Mouse (Mus musculus): ENCODE measurements at regions not wholly inside any gene's neighbourhood (a gene's known extent, or its start where the extent isn't known, plus 50 kb on each side); places are given as distances from the start of the nearest gene placed in this dataset.

DNA sequence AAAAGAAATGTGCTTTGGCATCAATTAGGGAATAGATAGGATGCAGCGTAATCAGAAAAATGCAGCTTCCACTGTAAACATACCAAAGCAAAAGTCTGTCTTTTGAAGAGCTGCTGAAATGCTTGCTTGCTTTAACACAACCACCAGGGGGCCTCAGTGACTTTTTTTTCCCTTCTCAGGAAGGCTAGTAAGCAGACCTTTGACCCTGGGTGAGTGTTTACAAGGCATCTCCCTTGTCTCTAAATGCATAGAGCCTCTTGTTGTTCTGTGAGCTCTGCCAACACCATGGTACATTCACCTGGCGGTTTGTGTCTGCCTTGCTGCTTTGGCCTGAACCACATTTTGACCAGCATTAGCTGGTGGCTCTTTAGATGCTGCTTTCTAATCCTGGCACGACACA is 191.9 kb upstream of the C9orf72 start:
- DNase-seq (ENCODE audit: low spot score): peak; percentile 43

DNA sequence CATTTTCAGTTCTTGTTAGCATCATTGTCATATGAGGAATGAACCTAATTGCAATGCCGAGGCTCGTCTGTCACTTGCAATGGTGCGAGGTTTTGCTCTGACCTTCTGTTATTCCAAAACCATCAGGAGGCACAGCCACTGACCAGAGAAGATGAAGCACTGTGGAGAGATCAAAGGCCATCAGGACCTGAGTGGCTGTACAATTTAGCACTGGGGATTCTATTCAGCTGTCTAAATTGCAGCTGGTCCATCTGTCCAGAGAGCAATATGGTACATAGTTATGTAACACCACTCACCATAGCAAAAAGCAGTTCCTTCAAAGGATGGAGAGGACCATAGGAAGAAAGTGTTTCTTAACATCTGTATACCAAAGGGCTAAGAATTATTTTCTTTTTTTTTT is 187.5 kb upstream of the C9orf72 start:
- DNase-seq (ENCODE audit: low spot score): no peak

DNA sequence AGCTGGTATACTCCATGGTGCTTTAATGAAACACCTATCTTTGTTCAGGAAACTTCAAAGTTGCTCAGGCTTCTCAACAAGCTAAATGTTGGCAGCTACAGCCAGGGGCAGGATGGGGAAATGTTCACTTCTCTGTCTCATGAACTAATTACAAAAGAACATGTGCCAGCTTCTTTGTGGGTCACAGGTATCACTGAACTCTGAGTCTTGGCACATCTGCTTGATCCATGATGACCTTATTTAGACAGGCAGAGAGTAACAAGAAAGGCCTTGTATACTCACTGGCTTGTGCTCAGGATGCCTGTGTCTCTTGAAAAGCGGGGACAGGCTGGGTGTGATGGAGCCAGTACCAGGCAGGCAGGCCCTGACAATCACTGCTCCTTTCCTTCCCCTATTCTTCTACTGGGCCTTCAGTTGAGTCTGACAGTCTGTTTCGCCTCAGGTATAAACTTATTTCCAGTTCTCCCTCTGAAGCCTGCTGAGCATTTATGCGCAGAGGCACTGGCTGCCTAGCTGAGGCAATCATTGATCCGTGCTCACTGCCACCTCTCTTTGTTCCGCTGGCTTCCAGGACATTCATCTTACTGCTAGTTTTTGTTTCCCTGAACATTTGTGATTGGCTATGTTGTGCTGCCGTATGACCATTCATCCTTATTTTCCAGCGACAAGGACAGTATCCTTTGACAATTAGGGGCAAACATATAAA is 179.5 kb upstream of the C9orf72 start:
- DNase-seq (ENCODE audit: low spot score): no peak

DNA sequence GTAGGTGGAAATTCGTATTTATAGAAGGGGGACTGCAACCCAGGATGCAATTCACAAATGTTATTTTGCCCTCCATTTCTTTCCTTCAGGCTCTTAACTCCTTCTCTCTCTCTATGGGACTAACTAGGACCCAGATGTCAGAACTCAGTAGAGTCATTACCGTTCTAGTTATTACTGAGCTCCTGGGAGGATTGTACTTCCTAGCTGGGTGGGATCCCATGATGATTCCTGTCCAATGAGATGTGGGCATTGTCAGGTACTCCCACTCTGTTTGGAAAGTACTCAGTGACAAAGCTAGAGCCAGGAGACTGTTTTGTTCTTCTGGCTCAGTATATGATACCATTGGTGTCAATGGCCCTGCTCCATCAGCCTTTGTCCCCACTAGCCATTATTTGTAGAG is 178.1 kb upstream of the C9orf72 start:
- DNase-seq (ENCODE audit: low spot score): no peak

DNA sequence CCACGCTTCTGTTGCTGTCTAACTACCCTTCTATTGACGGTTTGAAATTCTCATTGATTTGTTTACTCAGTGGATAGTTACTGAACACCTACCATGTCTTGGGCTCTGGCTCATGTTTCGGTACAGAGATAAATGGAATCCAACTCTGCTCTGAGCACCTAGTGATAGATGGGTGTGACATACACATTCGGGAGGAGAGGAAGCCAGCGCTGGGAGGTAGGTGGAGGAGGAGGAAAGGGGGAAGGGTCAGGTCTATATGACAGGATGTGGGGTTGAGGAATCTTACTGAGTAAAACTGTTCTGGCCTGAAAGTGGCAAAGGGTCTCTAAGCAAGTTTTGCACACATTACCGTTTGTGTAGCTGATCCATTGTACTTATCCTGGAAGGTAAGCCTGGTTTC is 177.6 kb upstream of the C9orf72 start:
- no peak for DNase-seq (ENCODE audit: low spot score)

DNA sequence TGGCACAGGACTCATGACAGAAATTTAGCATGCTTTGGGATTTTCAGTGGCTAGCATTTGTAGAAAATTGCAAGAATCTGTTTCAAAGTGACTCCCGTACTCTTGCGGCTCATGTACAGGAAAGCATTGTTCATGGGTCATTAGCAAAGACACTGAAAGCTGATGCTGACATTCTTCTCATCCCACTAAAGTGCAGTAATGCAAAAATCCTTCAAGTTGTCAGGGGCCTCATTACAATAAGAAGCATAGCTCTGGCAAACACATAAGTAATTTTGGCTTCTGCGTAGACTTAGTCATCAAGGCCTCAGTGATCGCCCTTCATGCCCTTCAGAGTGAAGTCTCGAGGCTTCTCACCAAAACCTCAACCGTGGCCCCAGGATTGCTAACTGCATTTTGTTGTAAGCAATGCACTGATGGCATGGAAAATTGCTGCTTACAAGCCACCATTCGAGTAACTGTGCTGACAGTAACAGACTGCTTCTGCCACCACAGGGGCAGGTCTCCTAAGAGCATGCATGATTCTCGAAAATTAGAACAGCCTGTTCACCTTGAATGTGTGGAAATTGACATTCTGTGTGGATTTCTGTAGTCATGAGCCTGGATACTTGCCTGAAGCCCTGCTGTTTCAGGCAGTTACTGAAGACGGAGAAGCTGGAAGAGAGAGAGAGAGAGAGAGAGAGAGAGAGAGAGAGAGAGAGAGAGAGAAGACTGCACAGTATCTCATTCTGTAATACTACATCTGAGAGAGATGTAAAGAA is 176.6 kb upstream of the C9orf72 start:
- DNase-seq (ENCODE audit: low spot score): no peak

DNA sequence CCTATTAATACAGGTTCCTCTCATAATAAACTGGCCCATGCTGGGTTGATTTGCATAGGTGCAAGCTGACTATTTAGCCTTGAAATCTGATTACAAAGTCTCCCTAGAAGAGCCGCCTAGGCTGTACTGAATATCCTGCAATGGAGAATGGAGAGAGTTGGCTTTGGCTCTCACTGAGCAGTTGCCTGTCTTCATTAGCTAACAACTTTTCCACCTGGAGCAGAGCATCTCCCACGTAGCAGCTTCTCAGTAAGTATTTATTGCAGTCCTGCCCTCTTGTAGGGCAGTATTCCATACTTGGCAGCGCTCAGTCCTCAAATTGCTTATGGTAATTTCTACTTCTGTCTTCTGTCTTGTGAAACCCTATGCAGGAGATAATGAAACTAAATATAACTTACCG is 175.8 kb upstream of the C9orf72 start:
- DNase-seq (ENCODE audit: low spot score): no peak

DNA sequence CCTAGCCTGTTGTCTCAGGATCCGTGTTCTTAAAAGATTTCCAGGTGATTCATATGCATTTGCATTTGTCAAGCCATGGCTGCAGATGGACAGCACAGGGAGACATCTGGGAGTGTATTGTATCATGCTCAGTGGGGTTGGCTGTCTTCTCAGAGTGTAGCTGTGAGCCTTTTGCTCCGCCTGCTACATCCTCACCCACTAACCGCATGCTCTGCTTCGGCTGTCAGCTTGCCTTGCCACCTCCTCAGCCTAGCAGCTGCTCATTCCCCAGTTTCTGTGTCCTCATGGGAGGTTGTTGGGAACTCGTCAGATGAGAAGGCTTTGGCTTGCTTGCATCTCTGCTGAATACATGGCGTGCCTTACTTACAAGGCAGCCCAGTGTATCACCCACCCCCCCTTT is 174.5 kb upstream of the C9orf72 start:
- no peak for DNase-seq (ENCODE audit: low spot score)

DNA sequence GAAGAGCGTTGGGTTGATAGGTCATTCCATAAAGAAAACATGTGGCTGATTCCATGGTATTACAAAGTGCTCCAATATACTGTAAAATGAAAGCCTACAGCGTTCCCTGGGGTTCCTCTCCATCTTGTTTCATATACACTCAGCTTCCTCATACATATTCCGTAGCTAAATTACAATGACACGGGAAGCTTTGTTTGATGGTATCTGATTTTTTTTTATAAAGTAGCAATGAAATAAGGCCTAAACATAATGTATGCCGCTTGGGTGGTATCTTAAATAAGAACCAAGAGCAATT is 169.6 kb upstream of the C9orf72 start:
- DNase-seq (ENCODE audit: low spot score): no peak

DNA sequence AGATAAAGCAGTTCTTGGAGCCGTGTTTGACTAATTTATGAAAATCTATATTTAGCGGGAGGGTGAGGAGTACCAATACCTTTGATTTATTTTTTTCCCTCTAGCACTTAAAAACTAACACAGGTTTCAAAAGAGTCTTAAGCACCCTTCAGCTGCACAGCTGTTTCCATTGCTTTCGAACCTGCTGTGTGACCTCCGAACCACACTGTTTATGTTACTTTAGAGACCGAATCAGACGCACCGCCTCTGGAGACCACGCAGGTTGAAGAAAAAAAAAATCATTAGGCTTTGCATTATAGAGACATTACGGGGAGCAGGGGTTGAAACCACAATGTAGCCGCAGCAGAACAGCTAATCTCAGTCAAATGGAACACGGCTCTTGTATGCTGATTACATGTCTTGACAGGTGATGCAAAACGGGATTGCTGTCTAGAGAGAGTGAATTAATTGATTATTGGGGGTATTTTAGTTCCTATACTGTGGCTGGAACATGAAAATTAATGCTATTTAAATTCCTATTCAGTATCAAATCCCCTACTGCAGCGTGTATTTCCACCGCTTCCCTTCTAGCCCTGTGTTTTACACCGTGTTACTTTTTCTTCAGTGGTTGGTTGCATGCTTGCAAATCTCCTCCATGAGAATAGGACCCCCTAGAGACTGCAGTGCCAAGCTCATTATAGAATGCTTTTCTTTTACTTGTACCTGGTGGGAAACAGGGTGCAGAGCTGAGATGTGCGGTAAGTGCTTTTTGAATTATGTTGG is 169.0 kb upstream of the C9orf72 start:
- no peak for DNase-seq (ENCODE audit: low spot score)

DNA sequence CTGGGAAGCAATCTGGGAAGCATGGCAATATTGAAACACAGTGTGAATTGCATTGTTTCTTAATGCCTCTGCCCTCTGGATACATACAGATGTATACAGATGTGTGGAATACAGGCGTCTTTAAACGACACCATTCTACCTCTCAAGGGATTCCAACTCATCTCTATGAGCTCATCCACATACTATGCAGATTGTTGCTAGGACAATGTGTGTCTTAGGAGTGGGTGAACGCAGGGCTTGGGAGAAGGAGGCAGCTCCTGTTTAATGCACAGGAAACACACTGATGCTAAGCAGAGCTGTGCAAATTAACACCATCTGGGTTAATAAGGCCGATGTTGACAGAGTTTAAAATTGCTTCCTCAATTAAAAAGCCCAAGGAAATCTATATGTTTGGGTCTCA is 149.8 kb upstream of the C9orf72 start:
- DNase-seq (ENCODE audit: low spot score): no peak

DNA sequence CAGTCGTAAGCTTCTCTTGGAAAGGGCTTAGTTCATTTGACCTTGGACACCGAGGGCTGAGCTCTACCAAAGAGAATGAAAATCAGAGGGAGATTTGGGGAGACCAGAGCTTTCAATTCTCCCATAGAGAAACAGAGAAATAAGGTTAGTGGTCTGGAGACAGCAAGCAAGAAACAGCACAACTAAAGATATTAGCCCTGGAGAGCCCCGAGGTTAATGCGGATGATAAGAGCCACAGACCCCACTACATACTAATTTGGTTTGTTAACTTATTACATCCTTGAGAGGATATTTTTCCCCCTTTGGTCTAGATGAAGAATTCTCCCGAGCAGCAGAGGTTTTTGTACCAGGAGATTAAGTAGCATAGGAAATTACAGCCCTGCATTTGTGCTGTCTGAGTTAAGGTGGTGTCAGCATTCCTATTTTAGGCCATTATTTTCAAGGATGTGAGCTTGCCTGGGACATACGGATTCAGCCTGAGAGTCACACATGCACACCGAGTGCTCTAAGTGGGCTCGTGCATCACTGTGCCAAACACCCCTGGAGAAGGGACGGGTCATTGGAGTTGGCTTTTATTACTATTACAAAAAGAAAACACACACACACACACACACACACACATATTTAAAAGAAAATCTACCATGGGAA is 147.4 kb upstream of the C9orf72 start:
- no peak for DNase-seq (ENCODE audit: low spot score)

DNA sequence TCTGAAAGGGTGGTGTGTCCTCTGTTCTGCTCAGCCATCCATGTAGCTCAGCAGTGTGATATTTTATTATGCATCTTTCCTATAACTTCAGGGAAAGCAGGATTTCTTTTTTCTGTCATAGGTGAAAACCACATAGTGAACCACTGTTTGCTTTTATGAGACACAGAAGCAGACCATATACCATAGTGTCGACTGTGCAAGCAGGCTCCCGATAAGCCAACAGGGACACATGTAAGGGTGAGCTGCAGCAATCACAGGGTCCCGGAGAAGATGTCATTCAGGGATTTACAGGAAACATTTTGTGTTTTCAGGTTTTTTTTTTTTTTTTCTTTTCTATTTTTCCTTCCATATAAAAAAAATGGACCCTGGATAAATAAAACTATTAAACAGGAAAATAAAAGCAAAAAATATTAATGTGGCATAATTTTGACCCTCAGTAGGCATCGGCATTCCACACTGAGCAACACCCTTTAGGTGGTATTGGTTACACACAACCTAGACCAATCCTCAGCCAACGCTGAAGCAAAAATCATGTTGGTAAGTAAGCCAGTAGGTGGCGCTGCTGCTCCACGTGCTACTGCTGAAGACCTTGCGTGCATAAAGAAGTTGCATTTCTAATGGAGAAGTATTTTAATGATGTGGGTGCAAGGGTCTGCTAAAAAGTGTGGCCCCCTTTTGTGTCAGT is 146.7 kb upstream of the C9orf72 start:
- DNase-seq (ENCODE audit: low spot score): peak; percentile 77

DNA sequence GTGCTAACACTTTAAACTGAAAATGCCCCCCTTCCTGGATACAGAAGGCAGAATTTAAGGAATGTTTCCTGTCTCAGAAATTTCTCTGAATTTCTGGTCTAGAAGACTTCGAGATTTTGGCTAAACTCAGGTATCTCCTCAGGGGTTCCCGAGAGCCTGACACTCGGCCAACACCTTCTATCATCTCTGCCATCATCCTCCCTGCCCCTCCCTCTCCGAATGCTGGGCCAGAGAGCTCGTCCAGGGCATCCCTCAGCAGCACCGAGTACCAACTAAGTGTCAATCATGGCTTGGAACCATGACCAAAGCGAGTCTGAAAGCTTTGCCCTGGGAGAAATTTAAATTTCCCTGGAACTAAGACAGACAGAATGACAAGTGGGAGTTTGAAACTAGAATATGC is 138.2 kb upstream of the C9orf72 start:
- no peak for DNase-seq (ENCODE audit: low spot score)

DNA sequence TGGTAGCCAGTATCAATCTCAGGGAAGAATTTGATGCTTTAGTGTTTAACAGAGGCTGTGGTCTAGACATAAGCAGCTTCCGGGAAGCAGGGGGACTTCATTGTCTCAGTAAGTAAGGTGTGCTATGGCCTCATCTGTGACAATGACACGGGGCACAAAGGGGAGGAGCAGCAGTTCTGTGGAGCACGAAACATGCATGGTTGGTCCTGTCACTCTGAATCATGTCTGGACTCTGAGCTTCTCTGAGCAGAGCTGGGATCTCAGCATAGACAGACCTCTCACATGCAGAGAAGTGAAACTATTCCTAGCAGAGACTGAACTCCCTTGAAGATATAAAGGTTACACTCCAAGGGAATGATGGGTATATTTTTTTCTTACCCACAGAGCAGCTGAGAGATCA is 136.2 kb upstream of the C9orf72 start:
- DNase-seq (ENCODE audit: low spot score): no peak

DNA sequence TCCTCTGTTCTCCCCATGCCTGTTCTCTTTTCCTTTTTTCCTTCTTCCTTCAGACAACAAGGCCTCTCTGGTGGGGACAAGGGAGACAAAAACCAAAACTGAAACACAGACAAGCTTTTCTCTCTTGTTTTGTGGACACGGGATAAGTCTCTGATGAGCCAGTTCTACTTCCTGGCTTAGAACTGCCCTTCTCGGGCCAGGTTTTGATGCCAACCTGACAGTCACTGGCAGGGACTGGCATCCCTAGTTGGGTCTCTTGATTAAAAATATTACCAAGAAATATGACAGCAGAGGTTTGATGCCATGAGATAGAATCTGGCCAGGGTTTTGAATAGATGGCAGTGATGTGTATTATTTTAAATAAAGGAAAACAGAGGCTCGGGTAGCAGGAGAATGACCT is 133.4 kb upstream of the C9orf72 start:
- no peak for DNase-seq (ENCODE audit: low spot score)

DNA sequence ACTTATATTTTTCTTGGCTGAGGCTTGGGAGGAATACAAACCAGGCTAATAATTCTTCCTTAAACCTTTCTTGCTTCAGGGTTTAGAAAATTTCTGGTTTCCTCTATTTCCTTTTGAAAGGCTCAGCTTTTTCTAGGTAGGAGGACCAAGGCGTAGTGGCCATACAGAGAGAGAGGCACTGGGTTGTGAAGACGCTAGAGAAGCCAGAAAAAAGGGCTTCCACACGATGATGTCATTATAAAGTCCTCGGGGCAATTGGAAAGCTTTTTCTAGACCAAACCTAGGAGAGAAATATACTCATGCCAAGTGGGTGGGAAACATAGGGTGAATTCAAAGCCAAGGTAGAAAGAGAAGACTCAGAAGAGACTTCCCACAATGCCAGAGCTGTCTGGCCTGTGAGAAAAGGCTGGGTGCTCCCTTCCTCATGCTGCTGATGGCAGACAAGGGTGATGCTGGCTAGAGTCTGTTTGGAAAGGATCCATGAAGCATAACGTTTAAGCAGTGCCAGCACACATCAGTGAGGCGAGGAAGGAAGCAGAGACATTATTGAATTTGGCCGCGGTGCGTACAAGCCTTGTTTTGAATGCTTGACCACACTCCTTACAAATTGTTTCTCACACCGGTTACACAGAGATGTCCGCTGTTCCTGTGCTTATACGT is 131.1 kb upstream of the C9orf72 start:
- no peak for DNase-seq (ENCODE audit: low spot score)

DNA sequence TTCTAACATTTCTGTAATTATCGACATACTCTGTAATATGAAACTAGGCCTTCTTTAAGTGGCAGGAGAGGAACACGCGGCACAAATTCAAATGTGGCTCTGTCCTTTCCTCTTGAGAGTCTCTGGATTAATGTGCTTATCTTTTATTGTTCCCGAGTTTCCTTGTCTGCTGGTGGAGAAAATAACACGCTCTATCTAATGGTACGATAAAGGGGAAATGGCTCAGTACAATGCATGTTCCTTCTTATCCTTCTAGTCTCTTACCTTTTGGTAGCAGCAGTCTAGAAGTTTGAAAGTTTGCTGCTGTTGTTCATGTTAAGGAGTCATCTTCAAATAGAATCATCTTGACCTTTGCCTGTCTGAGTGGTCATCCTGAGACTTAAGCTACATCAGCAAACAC is 130.1 kb upstream of the C9orf72 start:
- no peak for DNase-seq (ENCODE audit: low spot score)

DNA sequence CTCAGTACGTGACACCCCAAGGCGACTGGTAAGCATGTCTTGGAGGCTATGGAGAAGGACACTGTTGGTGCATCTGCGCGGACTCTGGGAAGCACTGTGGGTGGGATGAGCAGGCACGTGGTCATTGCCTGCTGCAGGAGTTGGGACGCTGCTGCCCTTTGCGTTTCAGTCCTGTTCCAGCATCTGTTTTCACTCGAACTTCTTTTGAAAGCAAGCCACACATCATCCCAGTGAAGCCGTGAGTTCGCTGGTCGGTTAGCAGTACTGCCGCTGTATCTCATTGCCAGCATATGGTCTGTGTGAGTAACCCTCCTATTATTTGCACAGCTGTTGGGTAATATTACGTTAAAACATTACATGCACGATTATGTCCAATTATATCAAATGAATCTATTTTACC is 128.1 kb upstream of the C9orf72 start:
- no peak for DNase-seq (ENCODE audit: low spot score)

DNA sequence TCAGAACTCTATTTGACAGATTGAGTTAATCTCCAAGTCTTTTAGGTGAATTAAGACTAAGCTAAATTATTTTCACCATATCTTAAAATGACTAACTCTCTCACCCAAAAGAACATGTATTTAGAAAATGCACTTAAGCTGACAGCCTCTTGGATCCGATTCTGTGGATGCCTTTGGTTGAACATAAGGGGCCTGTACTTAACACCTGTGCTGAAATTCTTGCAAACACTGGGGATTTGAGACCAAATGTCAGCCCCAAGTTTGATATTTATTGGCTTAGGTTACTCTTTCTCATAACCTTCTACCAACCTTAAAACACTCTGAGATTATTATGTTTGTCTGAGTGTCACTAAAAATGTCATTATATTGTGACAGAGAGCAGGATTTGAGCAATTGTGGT is 126.6 kb upstream of the C9orf72 start:
- no peak for DNase-seq (ENCODE audit: low spot score)

DNA sequence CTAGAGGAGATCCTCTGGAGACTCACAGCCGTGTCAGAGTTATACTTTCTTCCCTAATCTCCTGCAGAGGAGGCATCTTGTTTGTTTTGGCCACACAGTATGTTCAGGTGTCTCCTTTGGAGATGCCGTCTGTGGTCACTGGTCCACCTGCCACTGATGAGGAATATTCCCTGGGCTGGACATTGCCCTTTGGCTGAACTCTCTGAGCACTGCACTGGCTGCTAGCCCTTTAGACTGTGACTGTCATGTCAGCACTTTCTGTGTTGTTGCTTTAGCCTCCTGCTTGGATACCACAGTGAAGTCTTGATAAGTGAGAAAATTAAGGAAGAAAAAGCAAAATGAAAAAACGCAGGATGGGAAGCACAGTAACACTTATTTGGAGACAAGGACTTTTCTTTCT is 124.5 kb upstream of the C9orf72 start:
- no peak for DNase-seq (ENCODE audit: low spot score)

DNA sequence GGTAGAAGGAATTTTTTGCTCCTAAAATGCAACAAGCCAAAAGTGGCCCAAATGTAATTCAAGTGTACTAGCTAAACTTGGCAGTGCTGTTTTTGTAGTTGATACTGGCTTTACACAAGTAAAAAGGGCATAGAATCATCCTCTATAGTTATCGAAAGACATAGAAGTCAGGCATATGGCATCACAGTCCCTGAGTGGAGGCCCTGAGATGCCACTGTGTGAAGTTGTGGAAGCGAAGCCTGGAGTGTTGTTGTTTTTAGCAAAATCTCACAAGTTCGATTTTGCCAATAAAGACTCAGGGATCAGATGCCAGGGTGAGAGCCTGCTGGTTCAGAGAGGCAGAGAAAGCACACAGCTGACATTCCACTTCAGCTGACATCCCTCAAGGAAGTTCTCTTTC is 121.6 kb upstream of the C9orf72 start:
- no peak for DNase-seq (ENCODE audit: low spot score)
